Mouse (Mus musculus) limb, embryonic 13.5 days (tissue): ENCODE data around the gene Krt24. TPM values are rescaled to one million over a fixed set of nuclear protein-coding genes. Genes with fewer than 3 reads are reported as not detected.
A peak's percentile ranks its signal among the peaks of the same experiment; 100 is the strongest.

ENCODE experiments used
- ATAC-seq: fragments of 200-750 bp; cut with Nextera tagmentation; 2 replicates; pipeline ENCODE4 v1.8.0; 2017; ENCODE audit warnings: low read depth, moderate number of reproducible peaks, moderate TSS enrichment; ENCODE audit not compliant: low FRiP score
- H3K27ac ChIP-seq: fragments of 300-500 bp; sonication (generic); 2 replicates; pipeline ENCODE4 v1.5.1; 2015; ENCODE audit warnings: inconsistent platforms, mild to moderate bottlenecking, moderate library complexity
- H3K27me3 ChIP-seq: fragments of 300-500 bp; sonication (generic); 2 replicates; pipeline ENCODE4 v1.6.1; 2015; ENCODE audit warnings: mild to moderate bottlenecking, inconsistent platforms
- H3K36me3 ChIP-seq: fragments of 300-500 bp; sonication (generic); 2 replicates; pipeline ENCODE4 v1.6.1; 2015; ENCODE audit warnings: inconsistent platforms, mild to moderate bottlenecking, moderate library complexity
- H3K4me1 ChIP-seq: fragments of 300-500 bp; sonication (generic); 2 replicates; pipeline ENCODE4 v1.6.1; 2015; ENCODE audit warnings: inconsistent platforms
- H3K4me2 ChIP-seq: fragments of 300-500 bp; sonication (generic); replicated peaks from 2 replicates; pipeline ENCODE4 v1.6.1; 2015; ENCODE audit warnings: inconsistent platforms, mild to moderate bottlenecking, moderate library complexity
- H3K4me3 ChIP-seq: fragments of 300-500 bp; sonication (generic); 2 replicates; pipeline ENCODE4 v1.5.1; 2015; ENCODE audit warnings: moderate library complexity, mild to moderate bottlenecking, inconsistent platforms
- H3K9ac ChIP-seq: fragments of 300-500 bp; sonication (generic); 2 replicates; pipeline ENCODE4 v1.6.1; 2015; ENCODE audit warnings: mild to moderate bottlenecking, inconsistent platforms
- H3K9me3 ChIP-seq: fragments of 300-500 bp; sonication (generic); 2 replicates; pipeline ENCODE4 v1.6.1; 2016; ENCODE audit warnings: inconsistent platforms
- WGBS: fragments of 180-500 bp; shearing (Covaris S2); methylation state at CpG from one replicate; pipeline ENCODE4 v1.1.7; 2015; 5-methylcytosine and 5-hydroxymethylcytosine counted together
- polyA plus RNA-seq: library from polyadenylated mRNA; unstranded; fragments of >200 nt; fragmentation: Nextera tagmentation; extraction: Ambion mirVana; gene quantifications from 2 replicates; pipeline ENCODE4 v1.2.1, GENCODE M21; 2015

The Krt24 gene
- polyA plus RNA-seq, 1 experiment from 2014 or later: 0.78 TPM

DNA sequence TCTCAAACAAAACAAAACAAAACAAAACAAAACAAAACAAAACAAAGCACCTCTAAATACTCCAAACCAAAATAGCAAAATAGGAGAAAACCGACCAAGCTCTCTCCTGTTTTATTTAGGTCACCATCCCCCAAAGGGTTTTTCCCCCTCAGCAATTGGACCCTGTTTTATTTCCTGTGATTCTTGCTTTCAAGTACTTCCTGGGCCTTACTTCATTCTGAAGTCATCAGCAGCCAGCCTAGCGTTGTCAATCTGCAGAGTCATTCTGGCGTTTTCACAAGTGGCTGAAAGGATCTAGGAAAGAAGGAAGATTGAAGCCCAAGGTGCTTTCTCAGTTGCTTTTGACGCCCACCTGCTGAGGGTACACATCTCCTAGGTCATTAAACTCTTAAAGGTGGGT, 1.7 kb downstream of the Krt24 start:
- WGBS: 44% methylated on average over 4 of the region's 4 CpGs
- ATAC-seq: no peak
- no peaks in the 10 kb centered on the region for H3K27me3 ChIP-seq

DNA sequence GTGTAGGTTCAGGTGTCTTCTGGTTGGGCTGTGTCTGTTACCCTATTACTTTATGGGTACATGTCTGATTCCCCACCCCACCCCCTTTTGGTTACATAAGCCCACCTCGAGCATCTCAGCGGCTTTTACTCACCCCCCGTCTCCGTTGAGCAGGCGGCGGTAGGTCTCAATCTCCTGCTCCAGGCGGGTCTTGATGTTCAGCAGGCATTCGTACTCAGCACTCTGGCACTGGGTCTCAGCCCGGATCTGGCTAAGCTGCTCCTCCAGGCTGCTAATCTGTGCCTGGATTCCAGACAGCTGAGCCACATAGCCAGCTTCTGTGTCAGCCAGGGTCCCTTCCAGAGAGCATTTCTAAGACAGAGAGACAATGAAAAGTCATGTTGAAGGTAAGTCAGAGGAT, 3.9 kb downstream of the Krt24 start:
- Histone ChIP-seq H3K4me1 (peaks cover 19% of the 10 kb centered on the region), H3K27ac (no peak overlapping the region), H3K4me2 (no peak overlapping the region), H3K9me3 (no peaks in the 10 kb centered on the region), H3K27me3 (no peaks in the 10 kb centered on the region), H3K4me3 (no peak overlapping the region), H3K36me3 (no peaks in the 10 kb centered on the region), H3K9ac (no peak overlapping the region)
- no peak for ATAC-seq
- 63% methylated on average over 9 of the region's 9 CpGs for WGBS

More for the DNA sequence above, 1.7 kb downstream of the Krt24 start:
- Histone ChIP-seq H3K36me3 (no peaks in the 10 kb centered on the region), H3K4me2 (no peak overlapping the region), H3K9ac (no peak overlapping the region), H3K4me3 (no peak overlapping the region), H3K9me3 (no peaks in the 10 kb centered on the region), H3K4me1 (peaks cover 8% of the 10 kb centered on the region), H3K27ac (no peak overlapping the region)

DNA sequence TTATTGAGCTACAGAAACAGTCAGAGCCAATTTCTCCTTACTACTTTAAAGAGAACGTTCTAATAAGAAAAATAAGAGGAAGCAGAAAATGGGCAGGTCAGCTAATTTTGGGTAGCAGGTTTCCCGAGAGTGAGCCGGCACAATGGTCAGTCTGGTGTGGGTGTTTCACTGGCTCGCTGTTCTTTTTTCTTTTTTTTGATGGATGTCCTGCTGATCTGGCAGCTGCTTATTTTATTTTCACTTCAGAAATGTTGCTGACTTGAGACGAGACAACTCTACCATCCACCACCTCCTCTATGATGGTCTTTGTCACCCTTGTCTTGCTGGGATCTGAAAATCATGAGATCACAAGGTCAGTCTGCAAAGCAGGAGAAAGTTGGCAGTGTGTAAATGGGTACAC, 5.1 kb downstream of the Krt24 start:
- WGBS: 63% methylated on average over 5 of the region's 5 CpGs
- no peak overlapping the region for H3K27ac ChIP-seq
- ATAC-seq: no peak
- H3K9ac ChIP-seq: no peak overlapping the region
- peaks cover 18% of the 10 kb centered on the region for H3K4me1 ChIP-seq
- H3K9me3 ChIP-seq: no peaks in the 10 kb centered on the region
- no peak overlapping the region for H3K4me3 ChIP-seq
- H3K36me3 ChIP-seq: no peaks in the 10 kb centered on the region
- H3K27me3 ChIP-seq: no peaks in the 10 kb centered on the region
- no peak overlapping the region for H3K4me2 ChIP-seq

DNA sequence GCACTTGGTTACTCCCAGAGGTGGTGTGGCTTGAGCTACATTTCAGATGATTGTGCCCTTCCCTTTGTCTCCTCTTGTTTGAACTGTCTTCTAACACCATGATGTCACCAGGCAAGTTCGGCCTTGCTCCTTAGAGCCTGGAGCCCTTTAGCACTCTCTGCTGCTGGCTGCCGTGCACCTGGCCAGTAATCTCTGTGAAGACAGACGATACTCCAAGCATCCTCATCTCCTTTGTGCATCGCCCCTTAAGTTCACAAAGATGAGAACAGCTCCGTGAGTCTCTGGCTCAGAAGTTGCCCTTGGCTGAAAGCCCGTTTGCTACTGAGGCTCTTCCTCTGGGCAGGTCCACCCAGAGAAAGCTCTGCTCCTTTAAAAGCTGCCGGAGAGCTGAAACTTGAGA, 8.3 kb downstream of the Krt24 start:
- WGBS: 29% methylated on average over 7 of the region's 7 CpGs
- Histone ChIP-seq H3K36me3 (no peaks in the 10 kb centered on the region), H3K4me3 (no peak overlapping the region), H3K4me2 (peak overlapping the region; percentile 25; the same call in 1 of the 2 replicates), H3K4me1 (peaks cover 11% of the 10 kb centered on the region), H3K27ac (no peak overlapping the region), H3K9ac (0 out of 2 replicates have a peak overlapping the region, but pooled peaks have one; percentile 1), H3K27me3 (no peaks in the 10 kb centered on the region), H3K9me3 (no peaks in the 10 kb centered on the region)
- ATAC-seq: no peak

DNA sequence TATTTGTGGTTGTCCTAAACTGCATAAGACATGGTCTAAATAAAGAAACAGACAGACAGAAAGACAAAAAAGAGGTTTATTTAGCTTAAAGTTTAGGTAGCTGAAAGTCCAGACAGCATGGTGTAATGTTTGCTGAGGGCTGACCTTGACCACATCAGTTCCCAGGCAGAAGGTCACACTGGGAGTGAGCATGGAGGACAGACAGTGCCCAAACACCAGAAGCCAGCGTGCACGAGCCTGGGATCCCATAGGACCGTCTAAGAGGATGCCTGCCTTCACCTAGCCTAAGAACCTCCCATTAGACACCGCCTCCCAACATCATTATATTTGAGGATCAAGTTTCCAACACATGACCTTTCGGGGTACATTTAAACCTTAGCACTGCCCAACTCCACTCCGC, 9.4 kb downstream of the Krt24 start:
- no peak for ATAC-seq
- 62% methylated on average over 6 of the region's 6 CpGs for WGBS
- Histone ChIP-seq H3K4me3 (no peak overlapping the region), H3K36me3 (no peaks in the 10 kb centered on the region), H3K4me2 (no peak overlapping the region), H3K27me3 (no peaks in the 10 kb centered on the region), H3K27ac (no peak overlapping the region), H3K4me1 (peaks cover 11% of the 10 kb centered on the region), H3K9ac (no peak overlapping the region), H3K9me3 (no peaks in the 10 kb centered on the region)

DNA sequence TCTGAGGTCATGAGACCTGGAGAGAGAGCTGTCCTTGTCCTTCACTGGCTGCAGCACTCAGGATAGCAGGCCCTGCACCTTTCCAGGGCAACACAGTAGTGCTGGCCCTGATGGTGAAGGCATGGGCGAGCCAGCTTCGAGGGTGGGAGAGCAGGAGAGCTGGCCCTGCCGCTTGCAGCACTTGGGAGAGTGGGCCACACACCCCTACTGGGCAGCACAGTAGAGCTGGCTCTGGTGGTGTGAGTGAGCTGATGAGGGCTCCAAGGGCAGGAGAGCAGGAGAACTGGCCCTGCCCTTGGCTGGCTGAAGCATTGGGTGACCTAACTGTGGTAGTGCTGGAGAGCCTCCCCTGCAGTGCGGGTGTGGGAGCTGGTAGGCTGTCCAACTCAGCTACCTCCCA, 12.3 kb downstream of the Krt24 start:
- 84% methylated on average over 4 of the region's 4 CpGs for WGBS
- peaks cover 28% of the 10 kb centered on the region for H3K4me1 ChIP-seq
- no peaks in the 10 kb centered on the region for H3K36me3 ChIP-seq
- H3K9me3 ChIP-seq: no peaks in the 10 kb centered on the region
- H3K27ac ChIP-seq: no peak overlapping the region
- H3K27me3 ChIP-seq: no peaks in the 10 kb centered on the region
- no peak overlapping the region for H3K4me2 ChIP-seq
- ATAC-seq: no peak
- H3K9ac ChIP-seq: no peak overlapping the region
- H3K4me3 ChIP-seq: no peak overlapping the region

DNA sequence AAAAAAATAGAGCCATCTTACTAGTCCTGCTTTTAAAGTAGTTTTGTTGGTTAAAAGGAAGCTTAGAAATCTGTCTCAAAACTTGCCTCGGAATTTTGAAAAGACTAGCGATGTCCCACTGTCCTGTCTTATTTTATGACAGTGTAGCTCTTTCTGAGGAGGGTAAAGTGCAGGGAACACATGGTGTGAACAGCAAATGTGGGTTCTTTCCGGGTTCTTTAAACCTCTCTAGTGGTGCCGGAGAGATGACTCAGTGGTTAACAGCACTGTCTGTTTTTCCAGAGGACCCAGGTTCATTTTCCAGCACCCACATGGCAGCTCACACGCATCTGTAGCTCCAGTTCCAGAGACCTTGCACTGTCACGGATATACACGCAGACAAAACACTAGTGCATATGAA, 15.9 kb downstream of the Krt24 start:
- Histone ChIP-seq H3K36me3 (no peaks in the 10 kb centered on the region), H3K27me3 (no peaks in the 10 kb centered on the region), H3K4me2 (no peak overlapping the region), H3K27ac (no peak overlapping the region), H3K4me3 (no peak overlapping the region), H3K4me1 (peaks cover 16% of the 10 kb centered on the region), H3K9me3 (no peaks in the 10 kb centered on the region), H3K9ac (no peak overlapping the region)
- no peak for ATAC-seq
- 65% methylated on average over 7 of the region's 7 CpGs for WGBS

DNA sequence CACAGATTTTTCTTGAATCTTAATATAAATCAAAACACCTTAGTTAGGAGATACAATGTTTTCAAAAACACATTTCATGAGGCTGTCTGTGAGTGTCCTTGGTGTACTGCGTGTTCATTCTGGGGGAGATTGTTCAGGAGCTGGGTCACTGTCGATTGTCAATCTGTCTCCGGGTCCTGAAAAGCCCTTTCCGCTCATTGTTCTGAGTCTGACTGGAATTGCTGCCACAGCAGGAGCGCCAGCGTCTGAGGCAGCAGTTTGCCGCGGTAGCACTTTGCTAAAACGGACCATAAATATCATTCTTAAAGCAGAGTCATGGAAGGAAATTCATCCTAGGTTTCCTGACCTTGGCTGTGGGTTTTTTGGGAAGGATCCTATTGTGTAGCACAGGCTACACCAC, 19.3 kb downstream of the Krt24 start:
- WGBS: 62% methylated on average over 9 of the region's 9 CpGs
- H3K4me3 ChIP-seq: no peak overlapping the region
- H3K27ac ChIP-seq: no peak overlapping the region
- no peak for ATAC-seq
- no peaks in the 10 kb centered on the region for H3K27me3 ChIP-seq
- H3K36me3 ChIP-seq: no peaks in the 10 kb centered on the region
- peaks cover 16% of the 10 kb centered on the region for H3K4me1 ChIP-seq
- H3K4me2 ChIP-seq: no peak overlapping the region
- no peak overlapping the region for H3K9ac ChIP-seq
- H3K9me3 ChIP-seq: no peaks in the 10 kb centered on the region

DNA sequence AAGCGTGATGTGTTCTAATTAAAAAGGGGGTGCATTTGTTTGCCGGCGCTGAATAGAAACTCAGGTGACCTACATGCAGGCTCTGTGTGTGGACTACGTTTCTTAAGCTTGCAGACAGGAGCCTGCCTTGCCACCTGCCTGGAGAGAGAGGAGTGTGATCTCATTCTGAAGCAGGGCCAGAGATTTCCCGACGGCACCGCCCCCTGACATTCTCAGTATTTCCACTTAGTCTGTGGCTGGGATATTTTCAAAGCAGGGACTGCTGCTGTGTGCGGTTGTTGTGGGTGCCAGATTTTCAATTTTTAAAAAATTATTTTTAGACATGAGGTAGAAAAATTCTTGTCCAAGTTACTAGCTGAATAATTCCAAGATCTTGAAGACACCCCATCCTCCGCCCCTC, 19.8 kb downstream of the Krt24 start:
- no peak overlapping the region for H3K4me2 ChIP-seq
- 65% methylated on average over 9 of the region's 9 CpGs for WGBS

DNA sequence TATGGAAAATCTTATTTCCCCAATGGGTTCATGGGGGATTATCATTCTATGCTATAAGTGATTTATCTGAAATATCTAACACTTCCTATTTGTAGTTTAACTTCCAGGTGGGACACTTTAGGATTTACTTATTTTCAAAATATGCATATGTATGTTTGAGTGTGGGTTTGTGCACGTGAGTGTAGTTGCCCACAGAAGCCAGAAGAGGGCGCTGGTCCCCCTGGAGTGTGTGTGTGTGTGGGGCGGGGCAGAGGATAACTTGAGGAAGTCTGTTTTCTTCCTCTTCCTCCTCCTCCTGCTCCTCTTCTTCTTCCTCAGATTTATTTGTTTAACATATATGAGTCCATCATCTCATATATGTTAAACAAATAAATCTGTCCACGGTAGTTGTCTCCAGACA, 28.8 kb downstream of the Krt24 start:
- ATAC-seq: no peak

More for the DNA sequence above, 19.8 kb downstream of the Krt24 start:
- Histone ChIP-seq H3K27me3 (no peaks in the 10 kb centered on the region), H3K9me3 (no peaks in the 10 kb centered on the region), H3K4me3 (no peak overlapping the region), H3K36me3 (no peaks in the 10 kb centered on the region), H3K9ac (no peak overlapping the region), H3K27ac (no peak overlapping the region), H3K4me1 (peaks cover 16% of the 10 kb centered on the region)
- no peak for ATAC-seq

DNA sequence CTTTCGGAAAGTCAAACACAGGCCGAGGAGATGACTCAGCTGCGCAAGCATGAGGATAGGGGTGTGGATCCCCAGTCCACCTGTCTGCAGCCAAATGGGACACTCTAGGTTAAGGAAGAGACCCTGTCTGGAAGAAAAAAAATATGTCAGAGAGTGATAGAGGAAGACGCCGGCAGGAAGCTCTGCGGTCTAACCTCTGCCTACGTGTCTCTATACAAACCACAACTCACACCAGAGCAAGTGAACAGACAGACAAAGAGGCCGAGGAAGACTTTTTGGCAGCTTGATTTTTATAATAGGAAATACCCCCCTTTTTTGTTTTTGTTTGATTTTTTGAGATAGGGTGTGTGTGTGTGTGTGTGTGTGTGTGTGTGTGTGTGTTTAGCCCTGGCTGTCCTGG, 29.7 kb downstream of the Krt24 start:
- no peak overlapping the region for H3K27ac ChIP-seq
- no peak overlapping the region for H3K4me3 ChIP-seq
- no peaks in the 10 kb centered on the region for H3K36me3 ChIP-seq
- H3K9ac ChIP-seq: no peak overlapping the region
- H3K9me3 ChIP-seq: no peaks in the 10 kb centered on the region
- ATAC-seq: no peak
- H3K4me1 ChIP-seq: no peaks in the 10 kb centered on the region
- no peaks in the 10 kb centered on the region for H3K27me3 ChIP-seq
- WGBS: 96% methylated on average over 8 of the region's 8 CpGs
- H3K4me2 ChIP-seq: no peak overlapping the region

More for the DNA sequence above, 28.8 kb downstream of the Krt24 start:
- Histone ChIP-seq H3K36me3 (no peaks in the 10 kb centered on the region), H3K27me3 (no peaks in the 10 kb centered on the region), H3K9ac (no peak overlapping the region), H3K27ac (no peak overlapping the region), H3K4me2 (no peak overlapping the region), H3K4me3 (no peak overlapping the region), H3K9me3 (no peaks in the 10 kb centered on the region), H3K4me1 (no peaks in the 10 kb centered on the region)
- 73% methylated on average over 4 of the region's 4 CpGs for WGBS

DNA sequence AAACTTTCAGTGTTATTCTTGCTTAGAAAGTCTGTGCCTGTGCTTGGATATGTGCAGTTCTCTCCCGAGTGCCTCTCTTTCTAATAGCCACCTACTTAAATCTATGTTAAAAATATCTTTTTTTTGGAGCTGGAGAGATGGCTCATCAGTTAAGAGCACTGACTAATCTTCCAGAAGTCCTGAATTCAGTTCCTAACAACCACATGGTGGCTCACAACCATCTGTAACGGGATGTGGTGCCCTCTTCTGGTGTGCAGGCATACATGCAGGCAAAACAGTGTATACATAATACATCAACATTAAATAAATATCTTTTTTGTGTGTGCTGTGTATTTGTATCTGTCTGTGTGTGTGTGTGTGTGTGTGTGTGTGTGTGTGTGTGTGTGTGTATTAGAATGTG, 31.2 kb downstream of the Krt24 start:
- Histone ChIP-seq H3K4me3 (no peak overlapping the region), H3K27ac (no peak overlapping the region), H3K27me3 (no peaks in the 10 kb centered on the region), H3K4me2 (no peak overlapping the region), H3K9me3 (no peaks in the 10 kb centered on the region), H3K36me3 (no peaks in the 10 kb centered on the region), H3K9ac (no peak overlapping the region), H3K4me1 (no peaks in the 10 kb centered on the region)
- 63% methylated on average over 2 of the region's 2 CpGs for WGBS
- ATAC-seq: no peak

DNA sequence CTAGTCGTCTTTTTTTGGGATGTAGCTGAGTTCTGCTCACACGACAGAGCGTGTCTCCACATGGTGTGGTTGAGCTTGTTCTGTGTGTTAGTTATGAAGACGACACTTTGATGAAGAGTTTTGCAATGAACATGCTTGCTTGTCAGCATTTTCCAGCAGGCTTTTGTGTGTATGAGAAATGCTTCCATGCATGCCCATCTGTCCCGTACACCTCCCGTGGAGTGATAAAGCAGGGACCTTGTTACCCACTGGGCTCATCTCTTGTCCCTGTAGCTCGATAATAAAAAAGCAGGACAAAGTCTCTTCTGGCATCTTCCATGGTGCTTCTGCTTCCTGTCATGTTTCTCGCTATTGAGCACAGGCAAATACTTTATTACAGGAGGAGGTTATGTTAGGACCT, 32.4 kb downstream of the Krt24 start:
- 66% methylated on average over 8 of the region's 8 CpGs for WGBS
- Histone ChIP-seq H3K4me1 (no peaks in the 10 kb centered on the region), H3K4me2 (no peak overlapping the region), H3K4me3 (no peak overlapping the region), H3K27ac (no peak overlapping the region), H3K9me3 (no peaks in the 10 kb centered on the region), H3K9ac (no peak overlapping the region), H3K36me3 (no peaks in the 10 kb centered on the region), H3K27me3 (no peaks in the 10 kb centered on the region)
- no peak for ATAC-seq
